Mouse (Mus musculus) ES-E14 (cell line): Measurements from ENCODE around the gene Tmem256. TPM values are rescaled to one million over a fixed set of nuclear protein-coding genes. Genes with fewer than 3 reads are reported as not detected.
A peak's percentile ranks its signal among the peaks of the same experiment; 100 is the strongest.

ENCODE experiments used
- DNase-seq: peaks from one replicate; pipeline ENCODE4 v3.0.0-alpha.2; 2013; ENCODE audit warnings: low read depth, low spot score
- H3K27ac ChIP-seq: 2 replicates; pipeline ENCODE4 v1.5.1; 2012; ENCODE audit warnings: low read depth, mild to moderate bottlenecking, low read length, moderate library complexity, mixed read lengths; ENCODE audit not compliant: poor library complexity, insufficient read depth, severe bottlenecking
- H3K36me3 ChIP-seq: 2 replicates; pipeline ENCODE4 v1.6.1; 2012; ENCODE audit warnings: mild to moderate bottlenecking, low read length, moderate library complexity, mixed read lengths; ENCODE audit not compliant: control insufficient read depth, poor library complexity, insufficient read depth, severe bottlenecking
- H3K4me1 ChIP-seq, 2 experiments: fragments of 150-350 bp in 1 of 2; sonication (generic) in 1 of 2; 2 replicates each; pipeline ENCODE4 v1.6.1; 2012; ENCODE audit warnings: low read length in 2 of 2, mild to moderate bottlenecking in 1 of 2, mixed read lengths in 1 of 2; ENCODE audit not compliant: control insufficient read depth in 2 of 2, insufficient read depth in 2 of 2, poor library complexity in 1 of 2
- H3K4me3 ChIP-seq, 2 experiments: fragments of 150-350 bp in 1 of 2; sonication (generic) in 1 of 2; 2 replicates each; pipeline ENCODE4 v1.5.1; 2012; ENCODE audit warnings: low read length in 2 of 2, low read depth in 1 of 2, mild to moderate bottlenecking in 1 of 2, mixed read lengths in 1 of 2; ENCODE audit not compliant: insufficient read depth in 1 of 2, poor library complexity in 1 of 2, severe bottlenecking in 1 of 2
- H3K9ac ChIP-seq: 2 replicates; pipeline ENCODE4 v1.6.1; 2012; ENCODE audit warnings: low read depth, mild to moderate bottlenecking, low read length, mixed read lengths; ENCODE audit not compliant: poor library complexity, insufficient read depth, severe bottlenecking
- H3K9me3 ChIP-seq: fragments of 150-350 bp; sonication (generic); 2 replicates; pipeline ENCODE4 v1.6.1; 2012; ENCODE audit warnings: low read depth, mild to moderate bottlenecking, low read length; ENCODE audit not compliant: control insufficient read depth, insufficient read depth
- CHD2 ChIP-seq: IDR thresholded peaks from 2 replicates; pipeline ENCODE4 v1.6.1; 2014; ENCODE audit warnings: mild to moderate bottlenecking, low read depth, low read length, inconsistent platforms
- HCFC1 ChIP-seq: IDR thresholded peaks from 2 replicates; pipeline ENCODE4 v1.6.1; 2012; ENCODE audit warnings: low read length, inconsistent platforms, borderline replicate concordance; ENCODE audit not compliant: insufficient read depth
- MAFK ChIP-seq: IDR thresholded peaks from 2 replicates; pipeline ENCODE4 v1.6.1; 2014; ENCODE audit warnings: mild to moderate bottlenecking, low read depth, low read length, inconsistent platforms; ENCODE audit not compliant: insufficient read depth
- ZC3H11A ChIP-seq: IDR thresholded peaks from 2 replicates; pipeline ENCODE4 v1.6.1; 2012; ENCODE audit warnings: low read depth, mild to moderate bottlenecking, inconsistent platforms, low read length, borderline replicate concordance
- ZNF384 ChIP-seq: IDR thresholded peaks from 2 replicates; pipeline ENCODE4 v1.6.1; 2012; ENCODE audit warnings: low read depth, low read length, inconsistent platforms
- in situ Hi-C, 2 experiments: fragments of 600-800 bp; cut with MboI; formaldehyde crosslinking; loops; one replicate each; pipeline ENCODE4 v1.15.1; 2025; ENCODE audit warnings: low sequenced_read_pairs in 2 of 2, inconsistent platforms in 1 of 2; ENCODE audit not compliant: unreplicated experiment in 2 of 2
- total RNA-seq: library from RNA; depleted of rRNA; stranded (reverse); fragments of 300-350 nt; gene quantifications from 2 replicates; pipeline ENCODE4 v1.2.3, GENCODE M21; 2012

The Tmem256 gene
- total RNA-seq, 1 experiment = 90.7 TPM

DNA sequence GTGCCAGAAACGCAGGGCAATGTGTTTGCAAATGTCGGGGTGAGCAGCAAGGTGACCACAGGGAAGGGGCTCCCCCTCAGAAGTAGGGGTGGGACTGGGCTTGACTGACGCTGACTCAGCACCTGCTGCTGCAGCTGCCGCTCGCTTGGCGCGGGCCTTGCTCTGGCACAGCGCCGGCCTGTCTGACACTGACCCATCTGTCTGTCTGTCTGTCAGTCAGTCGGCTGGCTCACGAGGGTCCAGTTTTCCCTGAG lies 38.2 kb upstream of the Tmem256 start:
- TF ChIP-seq ZNF384 = no peak
- TF ChIP-seq MAFK = peak; percentile 93
- TF ChIP-seq CHD2 = no peak
- Histone ChIP-seq H3K4me3 (peak overlapping the region; percentile 68 to 81), H3K36me3 (no peaks in the 10 kb centered on the region; the same call in 1 of the 2 replicates), H3K9ac (peak overlapping the region; percentile 70), H3K4me1 (peaks cover 3 to 18% of the 10 kb centered on the region in 2 experiments), H3K9me3 (no peaks in the 10 kb centered on the region), H3K27ac (no peak overlapping the region)
- in situ Hi-C loops = loop anchor here in 1 of 2 experiments (10.0 kb wide), 1 partner anchor 75 kb away; the partner anchor contains the start of gene Tmem95
- no peak for DNase-seq

DNA sequence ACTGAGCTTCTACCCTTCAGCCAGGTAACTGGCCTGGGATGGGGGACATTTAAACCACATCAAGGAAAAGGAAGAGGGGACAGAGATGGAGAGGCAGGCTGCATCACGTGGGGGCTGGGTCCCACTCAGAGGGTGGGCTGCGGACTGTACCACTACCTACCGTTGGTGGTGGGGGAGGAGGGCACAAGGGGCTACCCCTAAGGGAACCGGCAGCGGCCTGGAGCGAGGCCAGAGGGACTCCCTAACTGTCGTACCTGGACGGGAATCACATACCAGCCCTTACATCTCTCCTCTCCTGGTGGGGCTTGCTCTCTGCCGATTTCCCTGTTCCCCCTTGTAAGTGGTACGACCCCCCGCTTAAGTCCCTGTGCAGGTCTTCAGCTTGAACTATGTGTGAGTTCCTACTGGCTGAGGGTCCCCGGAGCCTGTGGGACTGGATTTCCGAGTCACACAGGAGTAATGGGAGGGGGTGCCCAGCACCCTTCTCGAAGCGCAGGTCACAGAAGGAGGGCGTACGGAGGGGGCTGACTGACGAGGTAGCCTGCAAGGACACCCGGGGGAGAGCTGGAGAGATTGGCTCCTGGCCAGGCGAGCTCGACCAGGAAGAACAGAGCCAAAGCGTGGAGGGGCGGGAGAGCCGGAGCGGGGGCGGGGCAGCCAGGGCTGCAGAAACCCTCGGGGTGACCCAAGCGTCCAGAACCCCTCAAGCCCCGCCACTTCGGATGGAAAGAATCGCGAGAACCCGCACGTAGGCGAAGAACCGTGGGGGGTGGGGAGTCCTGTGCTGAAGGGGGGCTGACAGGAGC lies 37.7 kb upstream of the Tmem256 start:
- H3K4me3 ChIP-seq = peak overlapping the region; percentile 68 to 81
- in situ Hi-C loops = loop anchor here in 1 of 2 experiments (10.0 kb wide), 1 partner anchor 74 kb away; the partner anchor contains the start of gene Tmem95
- H3K9me3 ChIP-seq = no peaks in the 10 kb centered on the region
- H3K27ac ChIP-seq = peak overlapping the region; percentile 30; the same call in 1 of the 2 replicates
- H3K4me1 ChIP-seq = peaks cover 3 to 18% of the 10 kb centered on the region in 2 experiments; a peak in 3 of 4 replicates
- no peak for TF ChIP-seq ZNF384
- TF ChIP-seq ZC3H11A = no peak
- TF ChIP-seq HCFC1 = no peak
- TF ChIP-seq MAFK = no peak
- peak; percentile 71; the same call in 1 of the 2 replicates for TF ChIP-seq CHD2
- peak overlapping the region; percentile 70 for H3K9ac ChIP-seq
- H3K36me3 ChIP-seq = no peaks in the 10 kb centered on the region; the same call in 1 of the 2 replicates
- no peak for DNase-seq

DNA sequence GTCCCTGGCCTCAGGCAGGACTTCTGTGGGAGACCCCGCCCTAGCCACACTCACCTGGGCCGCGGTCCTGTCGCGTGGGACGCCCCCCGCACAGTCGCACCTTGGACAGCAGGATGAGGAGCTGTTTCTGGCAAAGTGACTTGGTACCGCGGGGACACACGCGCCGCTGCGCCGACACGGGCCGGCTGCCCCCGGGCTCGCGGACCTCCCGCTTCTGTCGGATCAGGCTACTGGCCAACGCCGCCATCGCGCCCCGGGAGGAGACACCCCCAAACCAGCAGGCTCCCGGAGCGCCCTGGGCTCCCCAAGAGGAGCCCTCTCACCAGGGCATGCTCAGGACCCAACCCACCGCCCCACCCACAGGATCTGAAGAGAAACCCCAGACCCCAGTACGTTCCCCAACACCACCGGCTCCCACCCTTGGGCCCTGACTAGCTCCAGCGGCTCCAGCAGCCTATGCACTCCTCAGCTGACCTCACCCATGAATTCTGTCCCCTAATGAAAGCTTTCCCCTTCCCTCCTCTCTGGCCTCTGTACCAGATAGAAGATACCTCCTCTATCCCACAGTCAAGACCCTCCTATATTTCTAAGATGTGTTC lies 36.8 kb upstream of the Tmem256 start, which contains the start of gene Fgf11:
TSS of gene Fgf11 (minus strand) at position 479 of the 599 bp plus-strand sequence.
- H3K27ac ChIP-seq = no peak within 1 kb of the TSS
- H3K36me3 ChIP-seq = no peaks in the 10 kb centered on the region; the same call in 1 of the 2 replicates
- H3K9ac ChIP-seq = peak within 1 kb of the TSS; percentile 70
- TF ChIP-seq MAFK = no peak
- H3K4me3 ChIP-seq = peak within 1 kb of the TSS; percentile 81 to 92
- DNase-seq = no peak
- H3K9me3 ChIP-seq = no peaks in the 10 kb centered on the region
- peaks cover 3 to 18% of the 10 kb centered on the region in 2 experiments; a peak in 3 of 4 replicates for H3K4me1 ChIP-seq
- in situ Hi-C loops = loop anchor here in 1 of 2 experiments (10.0 kb wide), 1 partner anchor 73 kb away; the partner anchor contains the start of gene Tmem95

DNA sequence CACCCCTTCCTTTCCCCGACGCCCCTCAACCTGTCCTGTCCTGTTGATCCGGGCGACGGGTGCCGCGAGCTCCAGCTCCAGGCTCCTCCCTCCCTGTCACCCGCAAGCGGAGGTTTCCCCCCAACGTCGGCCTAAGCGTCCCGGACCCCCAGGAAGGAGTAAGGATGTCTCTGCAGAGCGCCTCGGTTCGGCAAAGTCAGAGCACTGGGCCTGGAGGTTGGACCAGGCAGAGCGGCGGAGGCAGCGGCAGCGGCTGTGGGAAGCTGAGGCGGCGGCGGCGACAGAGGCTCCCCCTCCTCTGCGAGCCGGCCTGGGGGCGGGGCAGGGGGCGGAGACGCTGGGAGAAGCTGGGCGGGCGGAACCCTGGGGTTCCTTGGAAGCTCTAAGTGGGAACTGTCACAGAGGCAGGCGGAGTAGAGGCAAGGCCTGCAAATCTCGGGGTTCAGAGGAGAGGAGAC lies 35.6 kb upstream of the Tmem256 start:
- in situ Hi-C loops = loop anchor here in 1 of 2 experiments (10.0 kb wide), 1 partner anchor 72 kb away; the partner anchor contains the start of gene Tmem95
- TF ChIP-seq HCFC1 = no peak
- TF ChIP-seq ZC3H11A = no peak
- no peak for TF ChIP-seq MAFK
- TF ChIP-seq ZNF384 = no peak
- TF ChIP-seq CHD2 = no peak
- peak overlapping the region; percentile 38 for H3K9ac ChIP-seq
- no peaks in the 10 kb centered on the region; the same call in 1 of the 2 replicates for H3K36me3 ChIP-seq
- peaks cover 3 to 18% of the 10 kb centered on the region in 2 experiments; a peak in 3 of 4 replicates for H3K4me1 ChIP-seq
- H3K27ac ChIP-seq = no peak overlapping the region
- H3K9me3 ChIP-seq = no peaks in the 10 kb centered on the region
- no peak for DNase-seq
- peak overlapping the region; percentile 62 to 92 for H3K4me3 ChIP-seq
